Mouse (Mus musculus) cortical plate, adult 2 months (tissue): ENCODE measurements at regions not wholly inside any gene's neighbourhood (a gene's known extent, or its start where the extent isn't known, plus 50 kb on each side); places are given as distances from the start of the nearest gene placed in this dataset.

Experiments
- H3K27ac ChIP-seq: fragments of 200-500 bp; 2 replicates; pipeline ENCODE4 v1.5.1; 2012; ENCODE audit warnings: low read length, control low read depth, inconsistent platforms; ENCODE audit not compliant: insufficient read depth
- H3K4me1 ChIP-seq: fragments of 200-500 bp; 2 replicates; pipeline ENCODE4 v1.6.1; 2011; ENCODE audit warnings: low read length; ENCODE audit not compliant: control insufficient read depth, insufficient read depth
- H3K4me3 ChIP-seq: fragments of 200-500 bp; 2 replicates; pipeline ENCODE4 v1.5.1; 2011; ENCODE audit warnings: mild to moderate bottlenecking, low read length, control low read depth; ENCODE audit not compliant: insufficient read depth
- CTCF ChIP-seq: fragments of 200-500 bp; IDR thresholded peaks from 2 replicates; pipeline ENCODE4 v1.5.1; 2011; ENCODE audit warnings: mild to moderate bottlenecking, control low read depth, low read length; ENCODE audit not compliant: insufficient read depth; ENCODE audit errors: extremely low read depth
- POLR2A ChIP-seq: fragments of 200-500 bp; IDR thresholded peaks from 2 replicates; pipeline ENCODE4 v1.6.1; 2011; ENCODE audit warnings: mild to moderate bottlenecking, low read length, control low read depth; ENCODE audit not compliant: insufficient read depth; ENCODE audit errors: extremely low read depth

DNA sequence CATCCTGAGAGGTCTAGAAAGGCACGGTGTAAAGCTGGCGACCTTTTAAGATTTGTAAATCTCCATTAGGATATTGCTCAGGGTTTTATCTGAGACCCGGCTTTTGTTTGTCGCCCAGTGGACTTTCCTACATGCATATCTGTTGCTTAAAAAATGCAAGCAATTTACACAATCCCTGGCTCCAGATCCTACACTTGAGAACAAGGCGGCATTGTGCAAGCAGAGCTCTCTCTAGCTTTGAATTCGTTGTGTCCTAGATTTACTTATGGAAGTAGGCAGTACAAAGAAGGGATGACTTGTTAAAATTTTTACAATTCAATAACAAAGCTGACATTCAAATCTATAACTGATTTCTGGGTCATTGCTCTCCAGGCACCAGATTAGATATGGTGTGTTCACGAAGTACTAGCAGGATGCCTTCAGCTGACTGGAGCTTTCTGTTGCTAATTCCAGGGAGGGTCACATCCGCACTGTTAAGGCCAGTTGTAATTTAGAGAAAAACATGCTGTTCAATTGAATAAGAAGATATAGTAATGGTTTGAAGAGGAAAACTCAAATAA lies 62.2 kb upstream of the Teddm2 start:
- TF ChIP-seq POLR2A: no peak
- TF ChIP-seq CTCF: no peak
- Histone ChIP-seq H3K4me1 (peaks cover 5% of the 10 kb centered on the region; the same call in 1 of the 2 replicates), H3K27ac (peak overlapping the region; percentile 92), H3K4me3 (no peak overlapping the region)

DNA sequence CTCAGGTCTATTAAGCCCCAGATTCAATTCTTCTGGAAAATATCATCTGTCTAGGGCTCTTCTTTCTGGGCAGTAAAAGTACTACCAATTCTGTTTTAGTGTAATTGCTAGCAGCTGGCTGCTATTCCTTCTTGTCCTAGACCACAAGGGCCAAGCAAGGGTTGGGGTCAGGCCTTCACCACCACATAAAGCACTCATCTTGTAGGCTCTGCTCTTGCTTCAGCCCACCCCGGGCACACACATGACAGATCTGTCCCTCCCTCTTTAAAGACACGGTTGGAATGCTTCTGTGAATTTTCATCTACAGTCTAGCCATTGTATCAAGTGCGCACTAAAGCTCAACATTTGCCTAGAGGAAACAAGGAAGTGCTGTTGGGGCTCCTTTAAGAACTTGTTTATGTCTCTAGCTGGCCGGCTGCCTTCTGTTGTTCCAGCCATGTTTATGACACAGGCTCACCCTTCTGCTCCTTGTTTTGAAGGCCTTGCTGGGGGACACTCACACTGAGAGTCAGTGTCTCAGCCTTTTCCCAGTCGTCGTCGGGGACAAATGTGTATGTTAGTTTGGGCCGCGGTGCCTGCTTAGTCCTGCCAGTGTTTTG lies 63.8 kb upstream of the Teddm2 start:
- peaks cover 5% of the 10 kb centered on the region; the same call in 1 of the 2 replicates for H3K4me1 ChIP-seq
- peak overlapping the region; percentile 77 for H3K27ac ChIP-seq
- TF ChIP-seq CTCF (no peak), POLR2A (no peak)
- H3K4me3 ChIP-seq: no peak overlapping the region

DNA sequence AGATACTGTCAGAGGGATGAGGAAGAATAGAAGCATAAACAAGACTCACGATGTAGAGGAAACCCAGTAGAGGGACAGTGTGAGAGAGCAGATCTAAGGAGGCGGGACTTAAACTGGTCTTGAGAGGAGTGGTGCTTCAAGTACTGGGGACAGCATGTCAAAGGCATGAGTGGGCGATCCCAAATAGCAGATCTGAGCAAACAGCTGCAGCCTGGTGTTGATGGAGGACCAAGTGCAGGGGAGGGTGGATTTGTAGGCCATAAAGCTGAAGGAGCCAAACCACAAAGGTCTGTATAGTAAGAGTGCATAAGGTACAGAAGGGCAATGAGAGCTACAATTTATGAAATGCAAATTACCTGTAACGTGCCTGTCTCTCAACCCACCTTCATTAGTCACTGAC lies 69.4 kb upstream of the Teddm2 start:
- TF ChIP-seq CTCF: no peak
- H3K27ac ChIP-seq: no peak overlapping the region
- no peak overlapping the region for H3K4me3 ChIP-seq
- 0 out of 2 replicates have a peak, but pooled peaks cover 1% of the 10 kb centered on the region for H3K4me1 ChIP-seq

DNA sequence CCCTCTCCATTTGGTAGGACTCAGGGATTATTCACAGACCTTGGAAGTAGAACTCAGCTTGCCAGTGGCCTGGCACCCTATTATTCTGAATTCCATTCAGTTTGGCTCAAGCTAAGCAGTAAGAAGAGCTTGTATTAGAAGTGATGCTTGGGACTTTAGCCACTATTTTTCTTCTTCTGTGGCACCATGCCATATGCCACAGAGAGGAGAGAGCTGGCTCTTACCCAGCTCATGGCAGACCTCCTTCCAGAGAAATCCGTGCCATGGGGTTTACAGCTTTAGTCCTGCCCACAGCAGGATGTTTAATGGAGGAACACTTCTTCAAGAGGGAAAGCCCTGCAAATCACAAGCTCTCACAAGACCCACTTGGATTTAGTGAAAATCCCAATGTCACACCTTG lies 74.3 kb upstream of the Teddm2 start:
- no peak for TF ChIP-seq CTCF
- no peak for TF ChIP-seq POLR2A
- 0 out of 2 replicates have a peak overlapping the region, but pooled peaks have one; percentile 1 for H3K27ac ChIP-seq

DNA sequence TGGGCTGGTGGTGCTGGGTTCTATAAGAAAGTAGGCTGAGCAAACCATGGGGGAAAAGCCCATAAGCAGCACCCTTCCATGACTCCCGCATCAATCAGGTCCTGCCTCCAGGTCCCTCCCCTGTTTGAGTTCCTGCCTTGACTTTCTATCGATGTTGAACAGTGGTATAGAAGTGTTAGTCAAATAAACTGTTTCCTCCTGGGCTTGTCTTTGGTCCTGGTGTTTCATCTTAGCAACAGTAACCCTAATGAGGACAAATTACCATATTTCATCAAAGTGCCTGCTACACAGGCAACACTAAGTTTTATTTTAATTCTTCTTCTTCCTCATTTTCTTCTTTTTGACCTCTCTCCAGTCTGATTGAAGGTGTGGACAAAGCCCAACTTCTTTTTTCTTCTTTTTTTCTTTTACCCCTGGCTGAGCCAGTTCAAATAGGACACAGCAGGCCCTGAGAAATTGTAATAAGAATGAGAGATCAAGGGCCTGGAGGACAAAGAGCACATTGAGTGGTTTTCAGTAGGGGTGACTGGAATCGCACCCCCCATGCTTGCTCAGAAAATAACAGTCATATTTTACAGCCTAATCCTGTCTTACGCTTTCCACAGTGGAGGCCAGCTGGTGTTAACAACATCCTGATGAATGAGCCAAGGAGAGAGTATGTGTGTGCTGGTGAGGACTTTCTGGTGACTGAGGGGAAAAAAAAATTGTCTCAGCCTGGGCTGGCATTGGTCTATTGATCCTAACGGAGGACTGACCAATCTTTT lies 78.1 kb upstream of the Teddm2 start:
- Histone ChIP-seq H3K27ac (peak overlapping the region; percentile 63; the same call in 1 of the 2 replicates), H3K4me1 (no peaks in the 10 kb centered on the region), H3K4me3 (no peak overlapping the region)
- TF ChIP-seq CTCF (no peak), POLR2A (no peak)

More for the DNA sequence above, 74.3 kb upstream of the Teddm2 start:
- H3K4me1 ChIP-seq: no peaks in the 10 kb centered on the region
- H3K4me3 ChIP-seq: no peak overlapping the region

DNA sequence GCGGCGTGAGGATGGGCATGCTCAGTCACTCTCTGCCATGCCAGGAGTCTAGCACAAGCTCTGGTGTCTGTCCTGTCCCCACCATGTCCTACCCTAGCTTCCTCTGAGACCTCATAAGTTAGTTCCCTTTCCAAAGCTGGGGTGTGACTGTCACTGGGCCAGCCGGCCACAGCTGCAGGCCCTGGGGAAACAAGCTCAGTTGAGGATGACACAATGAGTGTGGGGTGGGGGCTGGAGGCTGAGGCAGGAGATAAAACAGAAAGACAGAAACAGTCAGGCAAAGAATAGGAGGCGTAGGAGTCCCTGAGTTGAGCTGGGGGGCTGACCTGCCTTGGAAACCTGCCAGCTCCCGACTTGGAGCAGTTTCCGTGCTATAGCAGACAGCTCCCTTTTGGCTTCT lies 80.9 kb upstream of the Teddm2 start:
- no peak overlapping the region for H3K27ac ChIP-seq
- no peak overlapping the region for H3K4me3 ChIP-seq
- TF ChIP-seq CTCF (no peak), POLR2A (no peak)
- H3K4me1 ChIP-seq: no peaks in the 10 kb centered on the region

DNA sequence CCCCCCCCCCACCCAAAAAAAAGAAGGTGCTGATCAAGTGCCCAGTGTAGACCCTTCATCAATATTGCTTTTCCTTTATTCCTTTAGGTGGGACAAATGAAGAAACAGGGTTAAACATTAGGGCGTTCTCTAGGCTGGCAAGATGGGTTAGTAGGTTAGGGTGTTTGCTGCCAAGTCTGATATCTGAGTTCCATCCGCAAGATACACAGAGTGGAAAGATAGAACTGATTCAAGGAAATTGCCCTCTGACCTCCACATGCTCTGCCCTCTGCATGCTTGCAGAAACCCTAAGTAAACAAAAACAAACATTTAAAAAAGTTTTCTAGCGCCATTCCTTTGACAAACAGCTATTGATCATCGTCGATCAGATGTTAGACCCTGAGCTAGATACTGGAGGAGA lies 85.6 kb upstream of the Teddm2 start:
- Histone ChIP-seq H3K4me1 (no peaks in the 10 kb centered on the region), H3K4me3 (no peak overlapping the region), H3K27ac (no peak overlapping the region)
- TF ChIP-seq POLR2A (no peak), CTCF (no peak)

DNA sequence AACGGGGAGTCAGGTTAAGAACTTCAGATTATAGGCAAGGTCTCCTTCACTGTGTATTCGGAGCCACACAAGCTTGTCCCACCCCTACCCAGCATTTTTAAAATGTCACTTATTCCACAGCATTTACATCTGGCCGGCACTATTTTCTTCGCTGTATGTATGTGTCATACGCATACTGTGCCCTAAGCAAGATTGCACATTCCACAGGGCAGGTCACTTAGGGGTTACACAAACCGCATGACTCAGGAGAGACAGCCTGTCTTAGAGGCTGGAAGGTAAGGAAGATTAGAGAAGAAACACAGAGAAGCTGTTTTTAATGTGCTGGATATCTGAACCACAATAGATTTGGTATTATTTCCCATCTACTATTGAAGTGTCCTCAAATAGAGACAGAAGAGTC lies 86.6 kb upstream of the Teddm2 start:
- TF ChIP-seq CTCF (no peak), POLR2A (no peak)
- Histone ChIP-seq H3K4me1 (no peaks in the 10 kb centered on the region), H3K4me3 (no peak overlapping the region), H3K27ac (no peak overlapping the region)

DNA sequence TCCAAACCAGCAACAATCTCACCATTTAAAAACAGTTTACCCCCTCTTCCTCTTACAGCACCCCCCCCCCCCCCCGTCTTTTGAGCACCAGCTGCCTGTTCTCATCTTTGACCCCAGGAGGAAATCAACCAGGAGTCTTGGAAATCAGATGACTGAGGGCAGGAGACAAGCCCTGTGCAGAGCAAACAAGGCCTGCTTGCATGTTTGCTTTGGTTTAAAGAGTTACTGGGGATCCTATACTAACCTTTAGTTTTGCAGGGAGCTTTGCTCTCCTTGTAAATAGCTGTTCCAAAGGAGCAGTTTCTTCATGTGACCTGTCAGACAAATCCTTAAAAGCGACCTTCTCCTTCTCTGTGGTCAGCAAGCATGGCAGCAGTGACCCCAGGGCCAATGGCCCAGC lies 88.3 kb upstream of the Teddm2 start:
- Histone ChIP-seq H3K4me3 (no peak overlapping the region), H3K4me1 (no peaks in the 10 kb centered on the region), H3K27ac (no peak overlapping the region)
- TF ChIP-seq POLR2A (no peak), CTCF (no peak)
